ENCODE assay signal across 8 mouse cellular contexts in genomic region chr2:29787937-29788681, GRCm38 (mm10). TPM values are rescaled to one million over a fixed set of nuclear protein-coding genes. Genes with fewer than 3 reads are reported as not detected.
DNase-seq lines count a peak whose midpoint lies in the region; ATAC-seq and TF ChIP-seq lines count a peak whose summit lies in the region.

Gene Trub2, minus strand, starts transcription at chr2:29788502.

- peaks cover 74% of the 10 kb centered on the region for H3K36me3 ChIP-seq in G1E (replicated peaks)
- H3K36me3 ChIP-seq in forebrain, embryonic 15.5 days, result peaks cover 34% of the 10 kb centered on the region
- peaks cover 54% of the 10 kb centered on the region for H3K36me3 ChIP-seq in neural tube, embryonic 15.5 days

- H3K9ac ChIP-seq in forebrain, embryonic 15.5 days (replicated peaks), result peak within 1 kb of the TSS; percentile 73
- peak within 1 kb of the TSS; percentile 81 for H3K9ac ChIP-seq in neural tube, embryonic 15.5 days (replicated peaks)

- H3K27ac ChIP-seq in forebrain, embryonic 15.5 days (replicated peaks), result peak within 1 kb of the TSS; percentile 86
- H3K27ac ChIP-seq in neural tube, embryonic 15.5 days (replicated peaks), result peak within 1 kb of the TSS; percentile 80

- no peak for TF ChIP-seq CTCF in G1E (IDR thresholded peaks at IDR 0.05; ENCODE audit: low read depth, low read length)

- H3K4me2 ChIP-seq in forebrain, embryonic 15.5 days (replicated peaks), result peak within 1 kb of the TSS; percentile 85
- peak within 1 kb of the TSS; percentile 75 for H3K4me2 ChIP-seq in neural tube, embryonic 15.5 days

- intact Hi-C loops in heart, postnatal 14 days (cut with DNase I), result no loop called here

- WGBS in forebrain, embryonic 15.5 days, result under 1% methylated on average over 45 of the region's 45 CpGs
- WGBS in neural tube, embryonic 15.5 days, result under 1% methylated on average over 45 of the region's 45 CpGs

- peak within 1 kb of the TSS; percentile 88 for H3K4me3 ChIP-seq in G1E (ENCODE audit: low read depth, low read length)
- H3K4me3 ChIP-seq in forebrain, embryonic 15.5 days, result peak within 1 kb of the TSS; percentile 66
- H3K4me3 ChIP-seq in neural tube, embryonic 15.5 days (replicated peaks), result peak within 1 kb of the TSS; percentile 76

- peak; percentile 47; the same call in 1 of the 2 replicates for ATAC-seq in G1E (ENCODE audit: extremely low read depth, insufficient number of reproducible peaks, low FRiP score, poor library complexity, severe bottlenecking)
- peak; percentile 86 for ATAC-seq in forebrain, embryonic 15.5 days (replicated peaks)
- ATAC-seq in neural tube, embryonic 15.5 days (ENCODE audit: low FRiP score), result peak; percentile 91

- H3K4me1 ChIP-seq in G1E (ENCODE audit: insufficient read depth, low read depth, low read length), result peaks cover 27% of the 10 kb centered on the region
- peaks cover 18% of the 10 kb centered on the region for H3K4me1 ChIP-seq in forebrain, embryonic 15.5 days
- H3K4me1 ChIP-seq in neural tube, embryonic 15.5 days, result peaks cover 28% of the 10 kb centered on the region

- DNase-seq in G1E (ENCODE audit: low spot score), result peak; percentile 75
- DNase-seq in cerebellum, adult 11-12 months, result peak; percentile 85
- DNase-seq in heart, postnatal 14 days, result peak; percentile 79 to 82
- peak; percentile 86 to 93 for DNase-seq in layer of hippocampus, adult 18-20 months (ENCODE audit: low spot score in 2 of 2)
- DNase-seq in lung, adult 18-20 months, result peak; percentile 85 to 88
- peak; percentile 86 for DNase-seq in testis, postnatal 10 days (ENCODE audit: low spot score)

- H3K9me3 ChIP-seq in G1E (replicated peaks), result no peaks in the 10 kb centered on the region
- no peaks in the 10 kb centered on the region for H3K9me3 ChIP-seq in forebrain, embryonic 15.5 days
- H3K9me3 ChIP-seq in neural tube, embryonic 15.5 days (replicated peaks), result no peaks in the 10 kb centered on the region

- no peaks in the 10 kb centered on the region for H3K27me3 ChIP-seq in G1E (ENCODE audit: insufficient read depth, low read length)
- no peaks in the 10 kb centered on the region for H3K27me3 ChIP-seq in forebrain, embryonic 15.5 days
- H3K27me3 ChIP-seq in neural tube, embryonic 15.5 days (replicated peaks), result no peaks in the 10 kb centered on the region

RNA-seq across cellular contexts. Expression of gene Trub2, which starts in this region (rescaled TPM):
- total RNA-seq in G1E (2014; fragmentation: Nextera tagmentation) (28.1 and 30.5 TPM in 2 replicates), G1E (2017) (51.7 and 66.4 TPM in 2 replicates)
- polyA plus RNA-seq in G1E (2012), result 5.6 and 7.9 TPM in 2 replicates
- 40.6 and 41.7 TPM in 2 replicates for polyA plus RNA-seq in forebrain, embryonic 15.5 days (2015; fragmentation: Nextera tagmentation; extraction: Ambion mirVana)
- total RNA-seq in heart, postnatal 14 days (2021), result 10 to 100 TPM; 30.5 to 34.1 TPM
- 10 to 100 TPM; 40.8 to 41.4 TPM for total RNA-seq in layer of hippocampus, adult 18-20 months (2021)
- 33.2 and 35.5 TPM in 2 replicates for polyA plus RNA-seq in neural tube, embryonic 15.5 days (2015; fragmentation: Nextera tagmentation; extraction: Ambion mirVana)

Comparison
In these comparisons a context has a peak if more than half of its experiments do, and no peak if none do; other contexts are left out.
1. Peak in every context shown above with its lines: DNase-seq, ATAC-seq, H3K4me3 ChIP-seq and H3K27ac ChIP-seq.